Mouse (Mus musculus) left cerebral cortex, postnatal 36 days (tissue): ENCODE data around the gene Gm20422. TPM values are rescaled to one million over a fixed set of nuclear protein-coding genes. Genes with fewer than 3 reads are reported as not detected.
A peak's percentile ranks its signal among the peaks of the same experiment; 100 is the strongest.

Experiments used
- DNase-seq, 2 experiments: peaks; one replicate each; pipeline ENCODE4 v3.0.0; 2021 to 2022; ENCODE audit warnings: low spot score in 2 of 2, mixed read lengths in 1 of 2
- intact Hi-C: fragments of 180-260 bp; cut with DNase I; formaldehyde crosslinking; loops from one replicate; pipeline ENCODE4 v1.15.1; 2025
- total RNA-seq, 2 experiments: library from RNA; stranded (reverse); gene quantifications; 2 replicates each; pipeline ENCODE4 v1.2.3; 2021

The Gm20422 gene
- total RNA-seq, 2 experiments from 2014 or later: 1.4 TPM; not detected in 1

- peak in 1 of 2 experiments; percentile 2 for DNase-seq
- intact Hi-C loops: no loop called here
Measured at GRCm38 (mm10) chr8:69796721-69797345, 22.1 kb upstream of the Gm20422 start.

- intact Hi-C loops: no loop called here
- no peak for DNase-seq
Measured at GRCm38 (mm10) chr8:69794901-69795300, 20.2 kb upstream of the Gm20422 start.

GRCm38 (mm10) chr8:69794096-69794495, 19.4 kb upstream of the Gm20422 start:
- intact Hi-C loops: no loop called here
- no peak for DNase-seq

- no peak for DNase-seq
- intact Hi-C loops: no loop called here
Measured at GRCm38 (mm10) chr8:69793666-69794065, 19.0 kb upstream of the Gm20422 start.

- intact Hi-C loops: no loop called here
- no peak for DNase-seq
Measured at GRCm38 (mm10) chr8:69791415-69792068, 16.9 kb upstream of the Gm20422 start.

- peak; percentile 89 to 90 for DNase-seq
- intact Hi-C loops: no loop called here
Measured at GRCm38 (mm10) chr8:69790773-69791367, 16.2 kb upstream of the Gm20422 start, which contains the start of the genes Atp13a1 and Zfp866. Gene Atp13a1 (plus strand): TSS chr8:69791163. Gene Zfp866 (minus strand): TSS chr8:69791178.

GRCm38 (mm10) chr8:69790364-69790763, 15.7 kb upstream of the Gm20422 start:
- no peak for DNase-seq
- intact Hi-C loops: no loop called here

- intact Hi-C loops: no loop called here
Measured at GRCm38 (mm10) chr8:69789731-69790130, 15.0 kb upstream of the Gm20422 start.

GRCm38 (mm10) chr8:69789105-69789504, 14.4 kb upstream of the Gm20422 start:
- DNase-seq: no peak
- intact Hi-C loops: no loop called here

More at GRCm38 (mm10) chr8:69789731-69790130, 15.0 kb upstream of the Gm20422 start:
- DNase-seq: no peak

GRCm38 (mm10) chr8:69777111-69777510, 2.4 kb upstream of the Gm20422 start:
- no peak for DNase-seq
- intact Hi-C loops: no loop called here

GRCm38 (mm10) chr8:69775149-69775534, 456 bp upstream of the Gm20422 start:
- DNase-seq: no peak
- intact Hi-C loops: no loop called here

- no peak for DNase-seq
- intact Hi-C loops: no loop called here
Measured at GRCm38 (mm10) chr8:69772106-69772505, 2.6 kb downstream of the Gm20422 start.

GRCm38 (mm10) chr8:69771221-69771620, 3.5 kb downstream of the Gm20422 start:
- DNase-seq: no peak
- intact Hi-C loops: no loop called here

GRCm38 (mm10) chr8:69761814-69762445, 12.8 kb downstream of the Gm20422 start:
- no peak for DNase-seq
- intact Hi-C loops: no loop called here

- intact Hi-C loops: no loop called here
Measured at GRCm38 (mm10) chr8:69758316-69758715, 16.4 kb downstream of the Gm20422 start.

GRCm38 (mm10) chr8:69752437-69752836, 22.2 kb downstream of the Gm20422 start:
- intact Hi-C loops: loop anchor here (5.0 kb wide), 1 partner anchor 35 kb away; no protein-coding TSS in a partner anchor
- no peak for DNase-seq

More at GRCm38 (mm10) chr8:69758316-69758715, 16.4 kb downstream of the Gm20422 start:
- DNase-seq: no peak

GRCm38 (mm10) chr8:69749544-69750454, 24.9 kb downstream of the Gm20422 start, which contains the start of gene Zfp963:
Gene Zfp963 (minus strand): TSS chr8:69749970.
- DNase-seq: peak; percentile 95 to 97
- intact Hi-C loops: loop anchor here (5.0 kb wide), 1 partner anchor 32 kb away; no protein-coding TSS in a partner anchor

GRCm38 (mm10) chr8:69741231-69741630, 33.5 kb downstream of the Gm20422 start:
- intact Hi-C loops: no loop called here
- no peak for DNase-seq

GRCm38 (mm10) chr8:69740763-69741162, 33.9 kb downstream of the Gm20422 start:
- intact Hi-C loops: no loop called here
- no peak for DNase-seq
